Mouse (Mus musculus): ENCODE data around the gene Zfp518b. TPM values are rescaled to one million over a fixed set of nuclear protein-coding genes. Genes with fewer than 3 reads are reported as not detected.

Zfp518b gene
- 0.44 TPM for polyA plus RNA-seq (2017; shearing (Covaris generic))

GRCm38 (mm10) chr5:38684164-38684911 lies at the start of gene Zfp518b:
Gene Zfp518b (minus strand): TSS chr5:38684826.

Other genes starting within 250 kb of the Zfp518b start
- gene Slc2a9, start 181.7 kb downstream of the Zfp518b start, polyA plus RNA-seq (2017; shearing (Covaris generic)) = 6.3 TPM
- gene Wdr1, start 121.6 kb downstream of the Zfp518b start, polyA plus RNA-seq (2017; shearing (Covaris generic)) = 323 TPM
- gene Clnk, start 192.0 kb upstream of the Zfp518b start, polyA plus RNA-seq (2017; shearing (Covaris generic)) = not detected

Measured in effector memory CD4-positive, alpha-beta T cell, adult 7 months (primary cell).